Mouse (Mus musculus): ENCODE measurements around the gene Itpr2. TPM values are rescaled to one million over a fixed set of nuclear protein-coding genes. Genes with fewer than 3 reads are reported as not detected.

Itpr2 gene
- polyA plus RNA-seq, 1 experiment from 2014 or later, result 8.9 TPM

- no peak overlapping the region for H3K4me3 ChIP-seq (ENCODE audit: low read depth, low read length)
- no peaks in the 10 kb centered on the region for H3K4me1 ChIP-seq (ENCODE audit: control insufficient read depth, insufficient read depth, low read length)
- no peak overlapping the region for H3K4me2 ChIP-seq (ENCODE audit: low read depth, low read length)
- ATAC-seq (ENCODE audit: low read depth), result no peak
- WGBS, result 45% methylated on average over 10 of the region's 10 CpGs
- H3K9ac ChIP-seq (ENCODE audit: low read depth, low read length), result no peak overlapping the region
- no peak overlapping the region for H3K27ac ChIP-seq (replicated peaks; ENCODE audit: low read depth, low read length)
- no peaks in the 10 kb centered on the region for H3K36me3 ChIP-seq (ENCODE audit: control insufficient read depth, insufficient read depth, low read length)
- no peaks in the 10 kb centered on the region for H3K27me3 ChIP-seq (replicated peaks; ENCODE audit: control insufficient read depth, insufficient read depth, low read length)
- no peaks in the 10 kb centered on the region for H3K9me3 ChIP-seq (ENCODE audit: control insufficient read depth, low read length)
- DNase-seq (ENCODE audit: low spot score), result peak; percentile 28
These were observed 212.2 kb downstream of the Itpr2 start for GRCm38 (mm10) chr6:146289801-146290200.

DNA sequence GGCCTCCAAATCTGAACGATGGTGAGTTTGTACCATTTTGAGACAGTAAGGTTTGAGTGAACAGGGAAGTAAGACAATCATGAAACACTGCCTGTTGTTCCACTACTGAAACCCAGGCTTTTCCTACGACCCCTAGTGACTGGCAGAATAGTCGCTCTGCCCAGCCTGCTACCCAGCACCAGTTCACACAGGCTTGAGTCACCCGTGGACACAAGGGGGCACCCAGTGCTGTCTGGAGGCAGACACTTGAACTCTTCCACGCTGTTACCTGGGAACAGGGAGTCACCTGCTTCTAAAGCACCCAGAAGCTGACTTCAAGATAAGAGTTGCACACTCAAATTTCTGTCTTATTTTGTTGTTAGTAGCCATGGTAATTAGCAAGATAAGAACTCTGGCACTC is 213.8 kb downstream of the Itpr2 start:
- H3K4me3 ChIP-seq (ENCODE audit: low read depth, low read length), result no peak overlapping the region
- no peaks in the 10 kb centered on the region for H3K36me3 ChIP-seq (ENCODE audit: control insufficient read depth, insufficient read depth, low read length)
- H3K27me3 ChIP-seq (replicated peaks; ENCODE audit: control insufficient read depth, insufficient read depth, low read length), result no peaks in the 10 kb centered on the region
- H3K4me1 ChIP-seq (ENCODE audit: control insufficient read depth, insufficient read depth, low read length), result 0 out of 2 replicates have a peak, but pooled peaks cover 6% of the 10 kb centered on the region
- no peak overlapping the region for H3K27ac ChIP-seq (replicated peaks; ENCODE audit: low read depth, low read length)
- H3K9me3 ChIP-seq (ENCODE audit: control insufficient read depth, low read length), result no peaks in the 10 kb centered on the region
- H3K9ac ChIP-seq (ENCODE audit: low read depth, low read length), result no peak overlapping the region
- ATAC-seq (ENCODE audit: low read depth) (no peak), DNase-seq (ENCODE audit: low spot score) (no peak)
- no peak overlapping the region for H3K4me2 ChIP-seq (ENCODE audit: low read depth, low read length)
- WGBS, result 88% methylated on average over 5 of the region's 5 CpGs

DNA sequence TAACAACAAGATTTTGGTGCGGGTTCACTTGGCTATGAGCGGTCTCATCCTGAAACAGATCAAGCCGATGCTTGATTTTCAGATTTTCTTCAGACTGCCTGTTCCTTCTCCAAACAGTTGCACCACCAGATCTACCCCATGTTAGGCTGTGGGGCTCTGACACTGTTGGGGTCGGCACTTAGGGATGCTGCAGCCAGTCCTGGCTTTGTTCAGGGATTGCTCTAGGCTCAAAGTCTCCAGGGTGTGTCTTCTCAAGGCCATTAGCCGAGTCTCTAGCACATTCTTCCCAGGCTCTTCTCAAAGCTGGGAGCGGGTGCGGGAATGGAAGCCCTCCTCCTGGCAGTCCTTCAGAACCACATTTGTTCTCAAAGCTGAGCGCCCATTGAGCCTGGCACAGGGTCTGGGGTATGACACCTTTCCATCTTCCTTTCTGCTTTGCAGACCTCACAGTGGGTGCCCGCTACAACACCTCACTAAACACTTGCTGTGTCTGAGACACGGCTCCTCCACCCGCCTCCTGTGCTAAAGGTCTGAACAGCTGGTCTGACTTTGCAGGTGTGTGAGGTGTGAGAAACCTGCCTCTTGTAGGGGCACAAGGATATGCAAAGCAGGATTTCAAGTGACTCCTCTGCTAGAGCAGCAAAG is 217.0 kb downstream of the Itpr2 start:
- Histone ChIP-seq H3K27ac (replicated peaks; ENCODE audit: low read depth, low read length) (no peak overlapping the region), H3K36me3 (ENCODE audit: control insufficient read depth, insufficient read depth, low read length) (no peaks in the 10 kb centered on the region), H3K9ac (ENCODE audit: low read depth, low read length) (no peak overlapping the region), H3K9me3 (ENCODE audit: control insufficient read depth, low read length) (no peaks in the 10 kb centered on the region), H3K4me2 (ENCODE audit: low read depth, low read length) (no peak overlapping the region), H3K4me1 (ENCODE audit: control insufficient read depth, insufficient read depth, low read length) (0 out of 2 replicates have a peak, but pooled peaks cover 6% of the 10 kb centered on the region), H3K27me3 (replicated peaks; ENCODE audit: control insufficient read depth, insufficient read depth, low read length) (no peaks in the 10 kb centered on the region), H3K4me3 (ENCODE audit: low read depth, low read length) (no peak overlapping the region)
- DNase-seq (ENCODE audit: low spot score) (no peak), ATAC-seq (ENCODE audit: low read depth) (no peak)
- WGBS, result 87% methylated on average over 11 of the region's 11 CpGs

DNA sequence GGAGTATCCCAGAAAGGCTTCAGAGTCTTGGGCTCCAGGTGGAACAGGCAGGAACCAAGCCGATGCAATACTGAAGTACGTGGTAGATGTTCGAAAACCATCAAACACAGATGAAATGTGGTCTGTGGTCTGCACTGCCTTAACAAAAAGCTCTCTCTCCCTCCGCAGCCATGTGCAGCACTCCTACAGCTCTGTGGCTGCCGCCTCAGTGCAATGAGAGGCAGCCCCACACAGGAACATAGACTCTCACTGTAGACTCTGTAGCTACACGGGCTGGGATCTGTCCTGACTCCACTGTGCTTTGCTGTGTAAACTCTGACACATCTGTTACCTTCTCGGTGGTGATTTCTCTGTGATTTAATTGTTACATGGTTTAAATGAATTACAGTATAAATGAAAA is 218.0 kb downstream of the Itpr2 start:
- 51% methylated on average over 7 of the region's 7 CpGs for WGBS
- no peak overlapping the region for H3K4me2 ChIP-seq (ENCODE audit: low read depth, low read length)

GRCm38 (mm10) chr6:146282061-146282659 is 219.9 kb downstream of the Itpr2 start:
- Histone ChIP-seq H3K36me3 (ENCODE audit: control insufficient read depth, insufficient read depth, low read length) (no peaks in the 10 kb centered on the region), H3K27me3 (replicated peaks; ENCODE audit: control insufficient read depth, insufficient read depth, low read length) (no peaks in the 10 kb centered on the region), H3K9ac (ENCODE audit: low read depth, low read length) (no peak overlapping the region), H3K9me3 (ENCODE audit: control insufficient read depth, low read length) (no peaks in the 10 kb centered on the region), H3K27ac (replicated peaks; ENCODE audit: low read depth, low read length) (no peak overlapping the region), H3K4me1 (ENCODE audit: control insufficient read depth, insufficient read depth, low read length) (0 out of 2 replicates have a peak, but pooled peaks cover 6% of the 10 kb centered on the region), H3K4me3 (ENCODE audit: low read depth, low read length) (no peak overlapping the region), H3K4me2 (ENCODE audit: low read depth, low read length) (no peak overlapping the region)
- peak; percentile 49 for DNase-seq (ENCODE audit: low spot score)
- ATAC-seq (ENCODE audit: low read depth), result no peak
- WGBS, result 51% methylated on average over 7 of the region's 7 CpGs

More for the DNA sequence above, 218.0 kb downstream of the Itpr2 start:
- H3K9me3 ChIP-seq (ENCODE audit: control insufficient read depth, low read length), result no peaks in the 10 kb centered on the region
- H3K4me1 ChIP-seq (ENCODE audit: control insufficient read depth, insufficient read depth, low read length), result 0 out of 2 replicates have a peak, but pooled peaks cover 6% of the 10 kb centered on the region
- no peak for ATAC-seq (ENCODE audit: low read depth)
- H3K4me3 ChIP-seq (ENCODE audit: low read depth, low read length), result no peak overlapping the region
- no peaks in the 10 kb centered on the region for H3K27me3 ChIP-seq (replicated peaks; ENCODE audit: control insufficient read depth, insufficient read depth, low read length)
- no peak overlapping the region; the same call in 1 of the 2 replicates for H3K27ac ChIP-seq (replicated peaks; ENCODE audit: low read depth, low read length)
- no peak for DNase-seq (ENCODE audit: low spot score)
- H3K9ac ChIP-seq (ENCODE audit: low read depth, low read length), result no peak overlapping the region
- H3K36me3 ChIP-seq (ENCODE audit: control insufficient read depth, insufficient read depth, low read length), result no peaks in the 10 kb centered on the region

- 89% methylated on average over 24 of the region's 24 CpGs for WGBS
- H3K4me3 ChIP-seq (ENCODE audit: low read depth, low read length), result no peak overlapping the region
- H3K27ac ChIP-seq (replicated peaks; ENCODE audit: low read depth, low read length), result no peak overlapping the region
- H3K9ac ChIP-seq (ENCODE audit: low read depth, low read length), result no peak overlapping the region
- no peak for DNase-seq (ENCODE audit: low spot score)
- H3K4me1 ChIP-seq (ENCODE audit: control insufficient read depth, insufficient read depth, low read length), result 0 out of 2 replicates have a peak, but pooled peaks cover 6% of the 10 kb centered on the region
- no peaks in the 10 kb centered on the region for H3K36me3 ChIP-seq (ENCODE audit: control insufficient read depth, insufficient read depth, low read length)
- no peaks in the 10 kb centered on the region for H3K9me3 ChIP-seq (ENCODE audit: control insufficient read depth, low read length)
- no peak overlapping the region for H3K4me2 ChIP-seq (ENCODE audit: low read depth, low read length)
- ATAC-seq (ENCODE audit: low read depth), result no peak
- no peaks in the 10 kb centered on the region for H3K27me3 ChIP-seq (replicated peaks; ENCODE audit: control insufficient read depth, insufficient read depth, low read length)
These were observed 220.7 kb downstream of the Itpr2 start for GRCm38 (mm10) chr6:146281176-146281899.

DNA sequence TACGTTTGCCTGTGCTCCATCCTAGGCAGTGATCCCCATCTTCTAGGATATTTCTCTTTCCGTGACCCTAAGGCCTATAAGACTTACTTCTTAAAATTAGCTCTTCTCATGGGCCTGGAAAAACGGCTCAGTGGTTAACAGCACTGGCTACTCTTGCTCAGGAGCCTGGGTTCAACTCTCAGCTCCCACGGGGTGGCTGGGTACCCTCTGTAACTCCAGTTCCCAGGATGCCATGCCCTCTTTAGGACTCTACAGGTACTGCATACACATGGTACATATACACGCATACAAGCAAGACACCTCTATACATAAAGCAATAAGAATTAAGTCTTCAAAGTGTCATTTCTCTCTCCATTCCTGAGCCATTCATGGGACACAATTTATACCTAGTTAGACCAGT is 228.8 kb downstream of the Itpr2 start:
- ATAC-seq (ENCODE audit: low read depth) (no peak), DNase-seq (ENCODE audit: low spot score) (no peak)
- no peak overlapping the region for H3K4me2 ChIP-seq (ENCODE audit: low read depth, low read length)
- 88% methylated on average over 5 of the region's 5 CpGs for WGBS
- no peak overlapping the region for H3K27ac ChIP-seq (replicated peaks; ENCODE audit: low read depth, low read length)
- H3K9me3 ChIP-seq (ENCODE audit: control insufficient read depth, low read length), result no peaks in the 10 kb centered on the region
- no peak overlapping the region for H3K9ac ChIP-seq (ENCODE audit: low read depth, low read length)
- H3K36me3 ChIP-seq (ENCODE audit: control insufficient read depth, insufficient read depth, low read length), result no peaks in the 10 kb centered on the region
- no peaks in the 10 kb centered on the region for H3K27me3 ChIP-seq (replicated peaks; ENCODE audit: control insufficient read depth, insufficient read depth, low read length)
- H3K4me1 ChIP-seq (ENCODE audit: control insufficient read depth, insufficient read depth, low read length), result peaks cover 9% of the 10 kb centered on the region
- no peak overlapping the region for H3K4me3 ChIP-seq (ENCODE audit: low read depth, low read length)

GRCm38 (mm10) chr6:146272253-146273036 is 229.6 kb downstream of the Itpr2 start:
- Histone ChIP-seq H3K9me3 (ENCODE audit: control insufficient read depth, low read length) (no peaks in the 10 kb centered on the region), H3K4me2 (ENCODE audit: low read depth, low read length) (no peak overlapping the region), H3K4me1 (ENCODE audit: control insufficient read depth, insufficient read depth, low read length) (peaks cover 9% of the 10 kb centered on the region), H3K4me3 (ENCODE audit: low read depth, low read length) (no peak overlapping the region), H3K9ac (ENCODE audit: low read depth, low read length) (no peak overlapping the region), H3K27ac (replicated peaks; ENCODE audit: low read depth, low read length) (no peak overlapping the region), H3K27me3 (replicated peaks; ENCODE audit: control insufficient read depth, insufficient read depth, low read length) (no peaks in the 10 kb centered on the region), H3K36me3 (ENCODE audit: control insufficient read depth, insufficient read depth, low read length) (no peaks in the 10 kb centered on the region)
- 76% methylated on average over 5 of the region's 5 CpGs for WGBS
- DNase-seq (ENCODE audit: low spot score) (peak; percentile 65), ATAC-seq (ENCODE audit: low read depth) (0 out of 2 replicates have a peak, but pooled peaks have one; percentile 48)

Data from embryonic facial prominence, embryonic 14.5 days (tissue).